Mouse (Mus musculus): ENCODE data around the gene Lsp1.

GRCm38 (mm10) chr7:142461446-142461845 lies 837 bp downstream of the Lsp1 start:
- no peak for TF ChIP-seq POLR2A (IDR thresholded peaks at IDR 0.05; ENCODE audit: control insufficient read depth, low read depth, low read length)
- no peak for TF ChIP-seq CTCF (IDR thresholded peaks at IDR 0.05; ENCODE audit: control insufficient read depth, insufficient read depth, insufficient replicate concordance, low read depth, low read length)
